Mouse (Mus musculus) fat pad, adult 2 months (tissue): Measurements from ENCODE around the gene Vps4b.
"Not testable (repeated sequence)": the region's sequence is repeated elsewhere in the genome, so short reads cannot be mapped to it uniquely, and the experiment has no call there.

Source experiments
- DNase-seq: peaks from one replicate; pipeline ENCODE4 v3.0.0-alpha.2; 2011; ENCODE audit warnings: low read depth, low spot score; ENCODE audit errors: extremely low read depth

Gene Vps4b

GRCm38 (mm10) chr1:106756633-106757032 lies 39.9 kb downstream of the Vps4b start:
- DNase-seq = no peak

- no peak for DNase-seq
Measured at GRCm38 (mm10) chr1:106752013-106752412, 44.5 kb downstream of the Vps4b start.

- no peak for DNase-seq
Measured at GRCm38 (mm10) chr1:106750656-106751055, 45.9 kb downstream of the Vps4b start.

GRCm38 (mm10) chr1:106748555-106749315 lies 47.8 kb downstream of the Vps4b start:
- DNase-seq = no peak

- DNase-seq = no peak
Measured at GRCm38 (mm10) chr1:106742980-106743379, 53.5 kb downstream of the Vps4b start.

- DNase-seq = peak; percentile 84
Measured at GRCm38 (mm10) chr1:106740735-106741134, 55.8 kb downstream of the Vps4b start.

- DNase-seq = no peak
Measured at GRCm38 (mm10) chr1:106739810-106740209, 56.7 kb downstream of the Vps4b start.

GRCm38 (mm10) chr1:106738092-106738491 lies 58.4 kb downstream of the Vps4b start:
- no peak for DNase-seq

GRCm38 (mm10) chr1:106736211-106736610 lies 60.3 kb downstream of the Vps4b start:
- no peak for DNase-seq

- no peak for DNase-seq
Measured at GRCm38 (mm10) chr1:106735586-106735985, 60.9 kb downstream of the Vps4b start.

GRCm38 (mm10) chr1:106722061-106722460 lies 74.5 kb downstream of the Vps4b start:
- DNase-seq = no peak

- DNase-seq = not testable (repeated sequence)
Measured at GRCm38 (mm10) chr1:106717736-106718135, 78.8 kb downstream of the Vps4b start.

- no peak for DNase-seq
Measured at GRCm38 (mm10) chr1:106717071-106717601, 79.4 kb downstream of the Vps4b start.

- no peak for DNase-seq
Measured at GRCm38 (mm10) chr1:106716141-106716540, 80.4 kb downstream of the Vps4b start.

GRCm38 (mm10) chr1:106715111-106716083 lies 81.1 kb downstream of the Vps4b start:
- DNase-seq = no peak

GRCm38 (mm10) chr1:106714530-106714981 lies 82.0 kb downstream of the Vps4b start:
- DNase-seq = no peak
